Comparison of ENCODE assay signal across 29 mouse cellular contexts in the genomic region with DNA sequence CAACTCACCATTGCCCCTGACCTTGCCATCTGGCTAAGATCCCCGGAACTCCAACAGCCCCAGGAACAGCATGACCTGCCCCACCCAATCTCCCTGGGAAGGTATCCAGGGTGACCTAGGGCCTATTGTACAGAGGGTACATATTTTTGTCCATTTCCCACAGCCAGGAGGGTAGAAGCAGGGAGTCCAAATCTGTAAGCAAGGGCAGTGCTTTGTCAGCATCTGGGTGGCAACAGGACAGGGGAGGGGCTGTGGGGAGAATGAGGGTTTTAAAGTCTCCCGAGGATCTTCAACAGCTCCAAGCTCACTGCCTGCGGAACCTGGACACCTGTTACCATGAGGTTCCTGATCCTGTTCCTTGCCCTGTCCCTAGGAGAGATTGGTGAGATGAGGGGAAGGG. TPM values are rescaled to one million over a fixed set of nuclear protein-coding genes. Genes with fewer than 3 reads are reported as not detected.
"Had no signal": no experiment of that assay in that cellular context is flagged by ENCODE, and none has a peak within 500 bp of the region (broad histone marks: within the 10 kb centered on the region; RNA-seq: fewer than 3 reads in every experiment).

Gene Klk1b21 (plus strand): TSS at position 301 of the 400 bp plus-strand sequence.

RNA-seq across cellular contexts. Expression of gene Klk1b21, which starts in this region (rescaled TPM):
- polyA plus RNA-seq: limb, embryonic 10.5 days; limb, embryonic 11.5 days; limb, embryonic 12.5 days; limb, embryonic 13.5 days; limb, embryonic 14.5 days; limb, embryonic 15.5 days; liver, adult 2 months; liver, embryonic 11.5 days; liver, embryonic 12.5 days; liver, embryonic 13.5 days; liver, embryonic 14.5 days; liver, embryonic 15.5 days; liver, embryonic 16.5 days; liver, postnatal 0 days; lung, adult 2 months; lung, embryonic 14.5 days; lung, embryonic 15.5 days; lung, embryonic 16.5 days; lung, postnatal 0 days; macrophage; midbrain, embryonic 10.5 days; midbrain, embryonic 11.5 days; midbrain, embryonic 12.5 days; midbrain, embryonic 13.5 days; midbrain, embryonic 14.5 days; midbrain, embryonic 15.5 days; midbrain, embryonic 16.5 days; midbrain, postnatal 0 days; myocyte had no signal
